Mouse (Mus musculus) G1E (cell line): ENCODE results near the gene Rgs19.

Source experiments
- CTCF ChIP-seq: IDR thresholded peaks from 2 replicates; pipeline ENCODE4 v1.5.1; 2012; ENCODE audit warnings: low read depth, low read length, inconsistent platforms, mixed read lengths
- GATA1 ChIP-seq: IDR thresholded peaks from 2 replicates; pipeline ENCODE4 v1.6.1; 2012; ENCODE audit warnings: borderline replicate concordance, low read length, inconsistent platforms, mixed read lengths

DNA sequence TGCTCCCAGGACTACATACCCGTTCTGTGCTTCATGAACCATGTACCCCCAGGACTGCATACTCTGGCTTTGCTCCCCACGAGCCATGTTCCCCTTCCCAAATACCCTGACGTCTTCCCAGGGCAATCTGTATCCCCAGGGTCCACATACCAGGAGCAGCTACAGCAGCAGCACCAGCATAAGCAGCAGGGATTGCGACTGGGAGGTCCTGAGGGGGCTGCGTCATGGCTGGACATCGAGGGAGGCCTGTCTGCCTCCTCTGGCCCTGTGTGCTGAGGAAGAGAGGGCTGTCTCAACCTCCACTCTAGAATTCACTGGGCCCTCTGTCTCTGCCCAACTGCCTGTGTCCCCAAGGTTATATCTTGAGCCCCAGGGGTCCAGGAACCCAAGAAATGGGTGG is 2.7 kb downstream of the Rgs19 start:
- no peak for TF ChIP-seq CTCF
- TF ChIP-seq GATA1: no peak
